Mouse (Mus musculus): ENCODE results near the gene Pnp2.
"Not testable (repeated sequence)": the region's sequence is repeated elsewhere in the genome, so short reads cannot be mapped to it uniquely, and the experiment has no call there.

Pnp2 gene

GRCm38 (mm10) chr14:50957146-50957545 is 1.4 kb downstream of the Pnp2 start:
- DNase-seq (ENCODE audit: low spot score) = not testable (repeated sequence)

GRCm38 (mm10) chr14:50958289-50958995 is 2.6 kb downstream of the Pnp2 start:
- not testable (repeated sequence) for DNase-seq (ENCODE audit: low spot score)

- no peak for DNase-seq (ENCODE audit: low spot score)
Observed at GRCm38 (mm10) chr14:50968216-50968980, 12.6 kb downstream of the Pnp2 start.

GRCm38 (mm10) chr14:50969041-50969440 is 13.2 kb downstream of the Pnp2 start:
- DNase-seq (ENCODE audit: low spot score) = no peak

- DNase-seq (ENCODE audit: low spot score) = peak; percentile 37
Observed at GRCm38 (mm10) chr14:50969558-50970544, 14.1 kb downstream of the Pnp2 start.

- DNase-seq (ENCODE audit: low spot score) = no peak
Observed at GRCm38 (mm10) chr14:50970822-50971221, 15.0 kb downstream of the Pnp2 start.

- DNase-seq (ENCODE audit: low spot score) = not testable (repeated sequence)
Observed at GRCm38 (mm10) chr14:50973054-50973453, 17.3 kb downstream of the Pnp2 start.

GRCm38 (mm10) chr14:50973700-50974099 is 17.9 kb downstream of the Pnp2 start:
- peak; percentile 7 for DNase-seq (ENCODE audit: low spot score)

GRCm38 (mm10) chr14:50975001-50975400 is 19.2 kb downstream of the Pnp2 start:
- no peak for DNase-seq (ENCODE audit: low spot score)

GRCm38 (mm10) chr14:50976674-50977073 is 20.9 kb downstream of the Pnp2 start:
- DNase-seq (ENCODE audit: low spot score) = peak; percentile 37

GRCm38 (mm10) chr14:50978451-50978850 is 22.7 kb downstream of the Pnp2 start:
- DNase-seq (ENCODE audit: low spot score) = not testable (repeated sequence)

- DNase-seq (ENCODE audit: low spot score) = no peak
Observed at GRCm38 (mm10) chr14:50979631-50980030, 23.8 kb downstream of the Pnp2 start.

- no peak for DNase-seq (ENCODE audit: low spot score)
Observed at GRCm38 (mm10) chr14:50981207-50981606, 25.4 kb downstream of the Pnp2 start.

GRCm38 (mm10) chr14:50981837-50982236 is 26.0 kb downstream of the Pnp2 start:
- no peak for DNase-seq (ENCODE audit: low spot score)

- no peak for DNase-seq (ENCODE audit: low spot score)
Observed at GRCm38 (mm10) chr14:50987668-50988067, 31.9 kb downstream of the Pnp2 start.

- DNase-seq (ENCODE audit: low spot score) = no peak
Observed at GRCm38 (mm10) chr14:50991037-50991436, 35.2 kb downstream of the Pnp2 start.

- no peak for DNase-seq (ENCODE audit: low spot score)
Observed at GRCm38 (mm10) chr14:50997088-50997487, 41.3 kb downstream of the Pnp2 start.

- no peak for DNase-seq (ENCODE audit: low spot score)
Observed at GRCm38 (mm10) chr14:50997999-50998666, 42.3 kb downstream of the Pnp2 start.

- DNase-seq (ENCODE audit: low spot score) = peak; percentile 44
Observed at GRCm38 (mm10) chr14:51007152-51007801, 51.5 kb downstream of the Pnp2 start, which contains the start of gene Rnase10. Rnase10 (plus strand) TSS chr14:51007751.

GRCm38 (mm10) chr14:51007914-51008713 is 52.3 kb downstream of the Pnp2 start:
- DNase-seq (ENCODE audit: low spot score) = no peak

All from embryo, embryonic 10 days (tissue).